Mouse (Mus musculus) lung, postnatal 0 days (tissue): Measurements from ENCODE around the gene Ppil4. TPM values are rescaled to one million over a fixed set of nuclear protein-coding genes. Genes with fewer than 3 reads are reported as not detected.

ENCODE experiments used
- ATAC-seq: fragments of 200-750 bp; cut with Nextera tagmentation; 2 replicates; pipeline ENCODE4 v1.8.0; 2017; ENCODE audit warnings: moderate library complexity
- DNase-seq: peaks from one replicate; pipeline ENCODE4 v3.0.0-alpha.2; 2016; ENCODE audit warnings: low spot score
- H3K27ac ChIP-seq: fragments of 300-500 bp; sonication (generic); 2 replicates; pipeline ENCODE4 v1.5.1; 2014; ENCODE audit warnings: antibody characterized with exemption, mild to moderate bottlenecking, low read length, mixed read lengths
- H3K27me3 ChIP-seq: fragments of 300-500 bp; sonication (generic); replicated peaks from 2 replicates; pipeline ENCODE4 v1.6.1; 2014; ENCODE audit warnings: low read length, mixed read lengths; ENCODE audit not compliant: insufficient read depth
- H3K36me3 ChIP-seq: fragments of 300-500 bp; sonication (generic); 2 replicates; pipeline ENCODE4 v1.6.1; 2014; ENCODE audit warnings: low read length, mixed read lengths; ENCODE audit not compliant: insufficient read depth
- H3K4me1 ChIP-seq: fragments of 300-500 bp; sonication (generic); 2 replicates; pipeline ENCODE4 v1.6.1; 2014; ENCODE audit warnings: antibody characterized with exemption, low read depth, low read length, mixed read lengths; ENCODE audit not compliant: insufficient read depth
- H3K4me2 ChIP-seq: fragments of 300-500 bp; sonication (generic); replicated peaks from 2 replicates; pipeline ENCODE4 v1.6.1; 2014; ENCODE audit warnings: low read depth, mild to moderate bottlenecking, low read length, moderate library complexity, mixed read lengths
- H3K4me3 ChIP-seq: fragments of 300-500 bp; sonication (generic); 2 replicates; pipeline ENCODE4 v1.5.1; 2014; ENCODE audit warnings: low read depth, low read length
- H3K9ac ChIP-seq: fragments of 300-500 bp; sonication (generic); replicated peaks from 2 replicates; pipeline ENCODE4 v1.6.1; 2014; ENCODE audit warnings: low read depth, mild to moderate bottlenecking
- H3K9me3 ChIP-seq: fragments of 300-500 bp; sonication (generic); 2 replicates; pipeline ENCODE4 v1.6.1; 2016; ENCODE audit warnings: low read length, mixed read lengths
- CTCF ChIP-seq: IDR thresholded peaks from 2 replicates; pipeline ENCODE4 v1.5.1; 2016; ENCODE audit warnings: antibody characterized with exemption, mild to moderate bottlenecking
- EP300 ChIP-seq: IDR thresholded peaks from 2 replicates; pipeline ENCODE4 v1.6.1; 2016; ENCODE audit warnings: antibody characterized with exemption, mild to moderate bottlenecking, control low read depth
- WGBS: fragments of 180-500 bp; shearing (Covaris S2); extraction: QIAGEN DNeasy Blood & Tissue Kit; methylation state at CpG from one replicate; pipeline ENCODE4 v1.1.7; 2014; 5-methylcytosine and 5-hydroxymethylcytosine counted together
- polyA plus RNA-seq: library from polyadenylated mRNA; unstranded; fragments of >200 nt; fragmentation: Nextera tagmentation; extraction: Ambion mirVana; gene quantifications from 2 replicates; pipeline ENCODE4 v1.2.1, GENCODE M21; 2015

The Ppil4 gene
- polyA plus RNA-seq, 1 experiment from 2014 or later = 30.6 TPM

GRCm38 (mm10) chr10:7844161-7844560 lies 51.5 kb downstream of the Ppil4 start:
- Histone ChIP-seq H3K4me3 (no peak overlapping the region), H3K27me3 (no peaks in the 10 kb centered on the region), H3K4me1 (peaks cover 4% of the 10 kb centered on the region; the same call in 1 of the 2 replicates), H3K9ac (no peak overlapping the region), H3K36me3 (no peaks in the 10 kb centered on the region), H3K27ac (no peak overlapping the region), H3K4me2 (no peak overlapping the region), H3K9me3 (no peaks in the 10 kb centered on the region)
- WGBS = 74% methylated on average over 4 of the region's 4 CpGs
- no peak for DNase-seq
- TF ChIP-seq CTCF (no peak), EP300 (no peak)
- ATAC-seq = no peak

DNA sequence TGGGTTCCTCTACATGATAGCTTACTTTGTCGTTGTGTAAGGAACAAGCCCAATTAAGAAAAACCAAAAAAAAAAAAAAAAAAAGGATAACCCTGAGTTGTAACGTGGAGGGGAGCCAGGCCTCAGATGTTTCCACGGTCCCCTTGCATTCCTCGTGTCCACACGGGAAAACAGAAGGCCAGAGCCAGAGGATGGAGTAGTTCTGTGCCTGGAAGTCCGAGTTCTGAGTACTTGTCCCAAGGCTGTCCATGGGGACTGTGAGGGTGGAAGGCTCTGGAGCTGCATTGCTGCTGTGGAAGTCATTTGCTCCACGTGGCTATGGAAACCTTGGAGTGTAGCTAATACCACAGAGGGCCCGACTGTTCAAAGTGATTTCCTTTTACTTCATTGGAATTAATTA lies 52.4 kb downstream of the Ppil4 start:
- Histone ChIP-seq H3K36me3 (no peaks in the 10 kb centered on the region), H3K9ac (no peak overlapping the region), H3K4me1 (peaks cover 4% of the 10 kb centered on the region; the same call in 1 of the 2 replicates), H3K4me2 (no peak overlapping the region), H3K27me3 (no peaks in the 10 kb centered on the region), H3K27ac (no peak overlapping the region), H3K4me3 (no peak overlapping the region), H3K9me3 (no peaks in the 10 kb centered on the region)
- TF ChIP-seq CTCF = no peak
- no peak for TF ChIP-seq EP300
- no peak for ATAC-seq
- WGBS = 62% methylated on average over 8 of the region's 8 CpGs
- no peak for DNase-seq

DNA sequence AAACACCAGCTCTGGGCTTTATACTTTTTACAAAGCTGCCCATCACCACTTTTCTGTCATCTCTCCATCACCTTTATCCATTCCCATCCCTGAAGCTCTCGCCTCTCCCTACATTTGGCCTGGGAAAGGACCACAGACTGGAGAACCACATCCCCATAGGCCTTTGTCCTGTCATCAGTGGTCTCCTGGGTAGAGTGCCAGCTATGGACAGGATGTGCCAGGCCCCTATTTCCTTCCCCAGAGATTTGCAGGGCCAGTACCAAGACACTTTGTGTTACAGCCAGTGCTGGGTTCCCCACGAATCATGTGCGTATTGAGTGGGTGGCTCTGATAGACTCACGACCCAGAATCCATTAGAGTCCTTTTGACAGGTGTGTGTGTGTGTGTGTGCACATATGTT lies 53.3 kb downstream of the Ppil4 start:
- Histone ChIP-seq H3K4me3 (no peak overlapping the region), H3K4me2 (no peak overlapping the region), H3K27me3 (no peaks in the 10 kb centered on the region), H3K36me3 (no peaks in the 10 kb centered on the region), H3K9me3 (no peaks in the 10 kb centered on the region), H3K4me1 (peaks cover 4% of the 10 kb centered on the region; the same call in 1 of the 2 replicates), H3K27ac (no peak overlapping the region), H3K9ac (no peak overlapping the region)
- WGBS = 88% methylated on average over 4 of the region's 4 CpGs
- TF ChIP-seq EP300 (no peak), CTCF (no peak)
- ATAC-seq (no peak), DNase-seq (no peak)

GRCm38 (mm10) chr10:7847166-7847605 lies 54.5 kb downstream of the Ppil4 start:
- WGBS = 72% methylated on average over 2 of the region's 2 CpGs
- ATAC-seq = no peak
- Histone ChIP-seq H3K9ac (no peak overlapping the region), H3K4me1 (peaks cover under 1% of the 10 kb centered on the region; the same call in 1 of the 2 replicates), H3K27me3 (no peaks in the 10 kb centered on the region), H3K4me2 (no peak overlapping the region), H3K4me3 (no peak overlapping the region), H3K27ac (no peak overlapping the region), H3K36me3 (no peaks in the 10 kb centered on the region), H3K9me3 (no peaks in the 10 kb centered on the region)
- no peak for DNase-seq
- no peak for TF ChIP-seq CTCF
- no peak for TF ChIP-seq EP300

GRCm38 (mm10) chr10:7851891-7852290 lies 59.2 kb downstream of the Ppil4 start:
- no peak for TF ChIP-seq CTCF

GRCm38 (mm10) chr10:7860494-7860893 lies 67.8 kb downstream of the Ppil4 start:
- Histone ChIP-seq H3K4me1 (no peaks in the 10 kb centered on the region), H3K4me2 (no peak overlapping the region), H3K27ac (no peak overlapping the region), H3K4me3 (no peak overlapping the region), H3K36me3 (no peaks in the 10 kb centered on the region), H3K9me3 (no peaks in the 10 kb centered on the region), H3K9ac (no peak overlapping the region), H3K27me3 (no peaks in the 10 kb centered on the region)
- DNase-seq (no peak), ATAC-seq (no peak)
- TF ChIP-seq CTCF = no peak
- no peak for TF ChIP-seq EP300
- 87% methylated on average over 7 of the region's 7 CpGs for WGBS

More at GRCm38 (mm10) chr10:7851891-7852290, 59.2 kb downstream of the Ppil4 start:
- H3K4me3 ChIP-seq = no peak overlapping the region
- 49% methylated on average over 3 of the region's 3 CpGs for WGBS
- no peak overlapping the region for H3K27ac ChIP-seq
- ATAC-seq (no peak), DNase-seq (no peak)
- no peaks in the 10 kb centered on the region for H3K9me3 ChIP-seq
- no peaks in the 10 kb centered on the region for H3K27me3 ChIP-seq
- H3K9ac ChIP-seq = no peak overlapping the region
- H3K4me2 ChIP-seq = no peak overlapping the region
- no peaks in the 10 kb centered on the region for H3K36me3 ChIP-seq
- no peaks in the 10 kb centered on the region for H3K4me1 ChIP-seq
